Mouse (Mus musculus): Measurements from ENCODE around the gene Pea15a. TPM values are rescaled to one million over a fixed set of nuclear protein-coding genes. Genes with fewer than 3 reads are reported as not detected.

The Pea15a gene
- polyA plus RNA-seq, 1 experiment from 2014 or later = 398 TPM

DNA sequence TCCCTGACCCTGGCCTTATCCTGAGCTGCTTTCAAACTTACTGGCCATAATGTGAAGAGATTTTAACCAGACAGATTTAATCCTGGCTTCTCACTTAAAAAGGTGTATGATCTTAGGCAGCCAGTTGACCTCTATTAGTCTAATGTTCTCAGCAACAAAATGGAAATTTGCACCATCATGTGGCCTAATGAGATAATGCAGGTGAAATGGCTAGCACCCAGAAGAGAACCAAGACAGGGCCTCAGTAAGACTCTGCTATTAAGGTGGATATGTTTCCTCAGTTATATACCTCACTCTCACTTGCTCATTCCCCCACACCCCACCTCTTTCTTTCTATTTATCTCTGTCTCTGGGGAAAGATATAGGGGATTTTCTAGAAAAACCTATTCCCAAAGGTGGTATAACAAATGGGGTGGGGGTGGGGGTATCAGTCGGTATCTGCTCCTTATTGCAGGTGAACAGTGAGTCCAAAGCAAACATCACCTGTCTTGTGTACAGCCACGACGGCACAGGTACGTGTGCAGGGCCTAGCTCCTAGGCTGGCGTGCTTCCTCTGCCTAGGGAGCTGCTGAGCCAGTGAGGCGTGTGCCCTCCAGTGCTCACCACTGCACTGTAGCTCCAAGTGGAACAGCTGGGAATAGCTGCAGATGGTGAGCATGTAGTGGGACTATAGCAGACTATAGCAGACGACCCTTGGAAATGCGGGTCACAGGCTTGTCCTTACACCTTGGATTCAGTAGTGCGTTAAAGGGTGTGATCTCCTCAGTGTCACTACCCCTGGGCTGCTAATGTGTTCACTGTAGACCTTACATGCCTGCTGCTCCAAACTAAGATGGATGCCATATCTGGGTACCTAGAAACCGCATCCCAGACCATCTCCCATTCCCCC, 20.0 kb downstream of the Pea15a start:
- H3K9ac ChIP-seq (replicated peaks) = no peak overlapping the region
- no peak overlapping the region for H3K27ac ChIP-seq
- H3K36me3 ChIP-seq = peaks cover 67% of the 10 kb centered on the region
- 0 out of 2 replicates have a peak, but pooled peaks have one; percentile 34 for ATAC-seq
- H3K4me2 ChIP-seq (replicated peaks) = no peak overlapping the region
- H3K9me3 ChIP-seq = no peaks in the 10 kb centered on the region
- no peaks in the 10 kb centered on the region for H3K4me1 ChIP-seq (replicated peaks)
- no peak overlapping the region for H3K4me3 ChIP-seq (replicated peaks)
- H3K27me3 ChIP-seq = no peaks in the 10 kb centered on the region
- 93% methylated on average over 10 of the region's 10 CpGs for WGBS

DNA sequence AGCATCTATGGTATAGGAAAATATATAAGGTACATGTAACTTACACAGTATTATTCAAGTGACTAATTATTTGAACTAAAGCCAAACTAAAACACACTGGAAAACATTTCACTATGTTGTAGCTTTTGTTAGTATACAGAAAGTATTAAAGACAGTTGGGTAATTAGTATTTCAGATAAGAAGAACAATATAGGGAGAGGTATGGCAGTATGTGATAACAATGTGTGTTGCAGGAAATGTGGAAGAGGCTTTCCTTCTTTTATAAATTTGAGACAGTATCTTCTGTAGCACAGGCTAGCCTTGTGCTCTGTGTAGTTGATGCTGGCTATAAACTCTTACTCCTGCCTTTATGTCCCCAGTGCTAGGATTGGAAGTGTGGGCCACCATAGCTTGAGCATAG, 22.7 kb downstream of the Pea15a start:
- no peaks in the 10 kb centered on the region for H3K9me3 ChIP-seq
- ATAC-seq = no peak
- H3K4me1 ChIP-seq (replicated peaks) = no peaks in the 10 kb centered on the region
- no peak overlapping the region for H3K4me2 ChIP-seq (replicated peaks)
- peaks cover 64% of the 10 kb centered on the region for H3K36me3 ChIP-seq
- H3K27ac ChIP-seq = no peak overlapping the region
- no peak overlapping the region for H3K4me3 ChIP-seq (replicated peaks)
- no peak overlapping the region for H3K9ac ChIP-seq (replicated peaks)
- no peaks in the 10 kb centered on the region for H3K27me3 ChIP-seq

DNA sequence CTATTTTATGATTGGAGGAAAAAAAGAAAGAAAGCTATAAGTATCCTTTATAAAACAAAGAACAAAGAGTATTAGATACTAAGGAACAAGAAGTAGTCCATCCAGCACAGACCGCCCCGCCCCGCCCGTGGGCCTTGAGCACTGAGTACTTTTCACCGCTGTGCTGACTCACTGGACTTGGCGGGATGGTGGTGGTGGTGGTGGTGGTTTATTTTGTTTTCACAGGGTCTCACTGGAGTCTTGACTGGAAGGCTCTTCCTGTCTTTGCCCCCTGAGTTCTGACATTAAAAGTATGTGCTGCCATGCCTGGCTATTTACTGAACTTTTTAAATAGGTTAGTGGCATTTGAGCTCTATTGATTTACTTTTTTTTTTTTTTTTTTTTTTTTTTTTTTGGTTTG, 23.5 kb downstream of the Pea15a start:
- H3K4me1 ChIP-seq (replicated peaks) = no peaks in the 10 kb centered on the region
- no peak overlapping the region for H3K4me2 ChIP-seq (replicated peaks)
- H3K27me3 ChIP-seq = no peaks in the 10 kb centered on the region
- no peak overlapping the region for H3K27ac ChIP-seq
- no peak for ATAC-seq
- peaks cover 64% of the 10 kb centered on the region for H3K36me3 ChIP-seq
- 95% methylated on average over 6 of the region's 6 CpGs for WGBS
- H3K9ac ChIP-seq (replicated peaks) = no peak overlapping the region
- H3K4me3 ChIP-seq (replicated peaks) = no peak overlapping the region
- H3K9me3 ChIP-seq = no peaks in the 10 kb centered on the region

DNA sequence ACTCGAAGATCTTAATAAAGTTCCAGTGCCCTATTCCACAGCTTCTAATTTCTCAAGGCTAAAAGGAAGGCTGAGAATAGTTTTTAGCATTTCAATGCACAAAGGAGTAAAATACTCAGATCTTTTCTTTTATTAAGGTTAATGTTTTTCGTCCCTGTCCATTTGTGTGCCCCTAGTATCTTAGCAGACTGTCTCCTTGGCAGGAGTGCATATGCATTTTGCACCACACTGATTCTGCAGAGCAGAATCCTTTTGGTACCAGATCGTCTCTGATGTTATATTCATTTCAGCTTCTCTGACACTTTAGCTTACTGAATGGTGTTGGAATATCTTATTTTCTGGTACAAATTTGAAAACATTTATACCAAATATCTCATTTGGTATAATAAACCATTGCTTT, 24.8 kb downstream of the Pea15a start:
- no peak for ATAC-seq
- WGBS = 92% methylated on average over 3 of the region's 3 CpGs
- Histone ChIP-seq H3K9me3 (no peaks in the 10 kb centered on the region), H3K9ac (replicated peaks) (no peak overlapping the region), H3K4me2 (replicated peaks) (no peak overlapping the region), H3K4me1 (replicated peaks) (no peaks in the 10 kb centered on the region), H3K4me3 (replicated peaks) (no peak overlapping the region), H3K27ac (no peak overlapping the region), H3K36me3 (peaks cover 59% of the 10 kb centered on the region), H3K27me3 (no peaks in the 10 kb centered on the region)

DNA sequence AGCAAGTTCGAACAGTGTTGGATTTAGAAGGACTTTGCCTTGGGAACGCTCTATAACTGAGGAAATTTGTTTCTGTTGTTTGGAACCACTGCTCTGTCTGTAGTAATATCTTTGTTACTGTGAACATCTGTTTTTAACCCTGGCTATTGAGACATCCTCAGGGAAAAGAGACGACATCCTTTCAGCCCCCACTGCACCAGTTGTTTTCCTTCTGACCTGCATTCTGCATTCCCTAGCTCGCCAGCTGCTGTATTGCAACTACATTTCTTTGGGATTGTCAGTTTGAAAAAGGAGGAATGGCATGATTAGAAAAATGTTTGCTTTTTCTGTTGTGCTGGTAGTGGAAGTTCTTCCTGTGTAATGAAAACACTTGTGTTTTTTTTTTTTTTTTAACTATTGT, 25.7 kb downstream of the Pea15a start:
- no peak for ATAC-seq
- Histone ChIP-seq H3K4me1 (replicated peaks) (no peaks in the 10 kb centered on the region), H3K36me3 (peaks cover 54% of the 10 kb centered on the region), H3K4me3 (replicated peaks) (no peak overlapping the region), H3K9me3 (no peaks in the 10 kb centered on the region), H3K9ac (replicated peaks) (no peak overlapping the region), H3K27ac (no peak overlapping the region), H3K4me2 (replicated peaks) (no peak overlapping the region), H3K27me3 (no peaks in the 10 kb centered on the region)
- WGBS = 92% methylated on average over 4 of the region's 4 CpGs

DNA sequence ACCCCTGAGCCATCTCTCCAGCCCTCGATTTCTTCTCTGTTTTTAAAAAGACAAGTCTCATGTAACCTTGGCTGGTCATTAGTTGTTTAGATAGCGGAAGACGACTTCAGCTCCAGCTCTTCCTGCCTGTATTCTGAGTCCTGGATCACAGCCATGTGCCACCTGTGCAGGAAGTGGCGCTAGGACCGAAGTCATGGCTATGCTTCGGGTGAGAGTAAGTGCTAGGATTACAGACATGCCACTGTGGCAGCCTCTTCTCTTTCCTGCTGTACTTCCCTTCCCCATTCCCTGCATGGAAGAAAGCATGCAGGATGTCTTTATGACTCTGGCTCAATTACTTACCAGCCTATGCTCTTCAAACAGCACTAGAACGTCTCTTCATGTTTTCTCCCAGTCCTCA, 27.5 kb downstream of the Pea15a start:
- no peaks in the 10 kb centered on the region for H3K9me3 ChIP-seq
- peaks cover 64% of the 10 kb centered on the region for H3K36me3 ChIP-seq
- no peaks in the 10 kb centered on the region for H3K27me3 ChIP-seq
- ATAC-seq = no peak
- 91% methylated on average over 7 of the region's 7 CpGs for WGBS
- no peaks in the 10 kb centered on the region for H3K4me1 ChIP-seq (replicated peaks)
- H3K9ac ChIP-seq (replicated peaks) = no peak overlapping the region
- H3K27ac ChIP-seq = no peak overlapping the region
- H3K4me2 ChIP-seq (replicated peaks) = no peak overlapping the region
- H3K4me3 ChIP-seq (replicated peaks) = no peak overlapping the region

DNA sequence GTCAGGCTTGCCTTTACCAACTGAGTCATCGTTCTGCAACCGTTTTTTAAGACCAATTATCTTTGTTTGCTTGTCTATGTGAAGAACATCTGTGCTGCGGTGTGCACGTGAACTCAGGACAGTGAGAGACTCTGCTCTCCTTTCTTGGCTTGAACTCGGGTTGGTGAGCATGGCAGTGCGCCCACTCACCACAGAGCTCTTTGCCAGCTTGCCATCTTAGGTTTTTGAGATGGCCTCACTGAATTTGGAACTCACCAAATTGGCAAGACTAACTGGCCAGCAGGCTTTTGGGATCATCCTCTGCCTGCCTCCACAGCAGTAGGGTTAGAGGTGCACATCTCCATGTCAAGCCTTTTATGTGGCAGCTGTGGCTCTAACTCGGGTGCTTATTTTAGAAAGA, 28.8 kb downstream of the Pea15a start:
- no peak overlapping the region for H3K4me3 ChIP-seq (replicated peaks)
- H3K9me3 ChIP-seq = no peaks in the 10 kb centered on the region
- no peak overlapping the region for H3K4me2 ChIP-seq (replicated peaks)
- no peaks in the 10 kb centered on the region for H3K27me3 ChIP-seq
- 90% methylated on average over 7 of the region's 7 CpGs for WGBS
- no peaks in the 10 kb centered on the region for H3K4me1 ChIP-seq (replicated peaks)
- no peak for ATAC-seq
- peaks cover 74% of the 10 kb centered on the region for H3K36me3 ChIP-seq
- no peak overlapping the region for H3K27ac ChIP-seq
- H3K9ac ChIP-seq (replicated peaks) = no peak overlapping the region

DNA sequence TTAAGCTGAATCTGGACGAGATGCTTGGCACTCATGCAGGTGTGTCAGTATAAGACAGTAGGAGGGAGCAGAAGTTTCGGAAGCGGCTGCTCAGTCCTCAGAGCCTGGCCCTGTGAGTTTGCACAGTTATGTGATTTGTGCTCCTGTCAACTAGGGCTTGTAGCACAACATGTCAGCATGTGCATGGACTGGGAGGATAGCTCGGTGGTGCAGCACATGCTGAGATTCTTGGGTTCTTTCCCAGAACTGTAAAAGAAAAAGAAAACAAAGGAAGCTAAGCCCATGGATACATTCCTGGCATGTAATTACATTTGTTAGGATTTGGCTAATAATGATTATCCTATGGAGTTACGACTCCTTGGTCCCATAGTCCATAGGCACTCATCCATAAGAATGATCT, 33.4 kb downstream of the Pea15a start:
- Histone ChIP-seq H3K4me1 (replicated peaks) (no peaks in the 10 kb centered on the region), H3K4me3 (replicated peaks) (no peak overlapping the region), H3K27me3 (no peaks in the 10 kb centered on the region), H3K4me2 (replicated peaks) (no peak overlapping the region), H3K9ac (replicated peaks) (no peak overlapping the region), H3K36me3 (peaks cover 81% of the 10 kb centered on the region), H3K27ac (no peak overlapping the region), H3K9me3 (no peaks in the 10 kb centered on the region)
- 74% methylated on average over 5 of the region's 5 CpGs for WGBS
- no peak for ATAC-seq

DNA sequence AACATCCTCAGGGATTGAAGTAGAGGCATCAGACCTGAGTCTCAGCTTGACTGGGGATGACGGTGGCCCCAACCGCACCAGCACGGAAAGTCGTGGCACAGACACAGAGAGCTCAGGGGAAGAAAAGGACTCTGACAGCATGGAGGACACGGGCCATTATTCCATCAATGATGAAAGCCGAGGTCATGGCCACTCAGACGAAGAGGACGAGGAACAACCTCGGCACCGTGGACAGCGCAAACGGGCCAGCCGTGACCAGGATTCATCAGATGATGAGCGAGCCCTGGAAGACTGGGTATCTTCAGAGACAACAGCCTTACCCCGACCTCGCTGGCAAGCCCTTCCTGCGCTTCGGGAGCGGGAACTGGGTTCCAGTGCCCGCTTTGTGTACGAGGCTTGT, 34.2 kb downstream of the Pea15a start:
- no peak for ATAC-seq
- Histone ChIP-seq H3K9ac (replicated peaks) (no peak overlapping the region), H3K4me3 (replicated peaks) (no peak overlapping the region), H3K4me1 (replicated peaks) (no peaks in the 10 kb centered on the region), H3K36me3 (peaks cover 81% of the 10 kb centered on the region), H3K27ac (no peak overlapping the region), H3K9me3 (no peaks in the 10 kb centered on the region), H3K4me2 (replicated peaks) (no peak overlapping the region), H3K27me3 (no peaks in the 10 kb centered on the region)
- 91% methylated on average over 21 of the region's 21 CpGs for WGBS

DNA sequence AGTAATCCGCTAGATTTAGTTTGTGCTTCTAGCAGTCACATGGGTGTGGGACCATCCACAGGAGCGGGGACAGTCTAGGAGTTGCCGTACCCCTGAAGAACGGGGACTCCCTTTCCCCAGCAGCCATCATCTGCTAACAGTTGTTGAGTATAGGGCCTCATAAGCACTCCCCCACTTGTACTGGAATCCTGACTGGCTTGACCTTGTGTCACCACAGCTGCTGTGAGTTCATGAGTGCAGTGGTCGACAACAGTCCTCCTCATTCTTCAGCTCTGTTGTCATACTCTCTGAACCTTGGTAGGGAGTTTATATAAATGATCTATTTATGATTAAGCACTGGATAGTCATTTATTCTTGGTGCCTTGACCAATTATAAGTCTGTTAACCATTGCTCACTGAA, 36.8 kb downstream of the Pea15a start:
- Histone ChIP-seq H3K36me3 (peaks cover 83% of the 10 kb centered on the region), H3K4me1 (replicated peaks) (no peaks in the 10 kb centered on the region), H3K27me3 (no peaks in the 10 kb centered on the region), H3K4me3 (replicated peaks) (no peak overlapping the region), H3K4me2 (replicated peaks) (no peak overlapping the region), H3K9ac (replicated peaks) (no peak overlapping the region), H3K9me3 (no peaks in the 10 kb centered on the region), H3K27ac (no peak overlapping the region)
- ATAC-seq = no peak
- 97% methylated on average over 5 of the region's 5 CpGs for WGBS

DNA sequence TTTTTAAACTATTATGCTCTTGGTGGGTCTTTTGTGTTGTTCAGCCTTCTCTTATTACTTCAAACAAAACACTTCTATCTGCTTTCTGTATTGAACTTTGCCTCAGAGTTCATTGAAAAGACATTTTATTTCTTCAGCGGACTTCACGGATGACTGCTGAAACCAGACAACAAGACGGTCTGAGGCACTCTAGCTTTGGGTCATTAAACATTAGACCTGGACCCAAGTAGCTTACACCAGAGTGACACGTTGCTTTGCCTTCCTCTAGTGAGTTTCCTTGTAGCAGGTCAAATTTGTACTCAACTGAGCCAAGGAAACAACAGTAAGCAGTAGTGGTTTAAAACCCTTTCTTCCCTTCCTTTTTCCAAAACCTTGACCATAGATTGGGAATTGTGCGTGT, 38.7 kb downstream of the Pea15a start:
- H3K4me2 ChIP-seq (replicated peaks) = no peak overlapping the region
- no peaks in the 10 kb centered on the region for H3K9me3 ChIP-seq
- no peak overlapping the region for H3K27ac ChIP-seq
- peaks cover 10% of the 10 kb centered on the region for H3K4me1 ChIP-seq (replicated peaks)
- no peaks in the 10 kb centered on the region for H3K27me3 ChIP-seq
- H3K9ac ChIP-seq (replicated peaks) = no peak overlapping the region
- peaks cover 66% of the 10 kb centered on the region for H3K36me3 ChIP-seq
- WGBS = 76% methylated on average over 5 of the region's 5 CpGs
- no peak overlapping the region for H3K4me3 ChIP-seq (replicated peaks)
- no peak for ATAC-seq

DNA sequence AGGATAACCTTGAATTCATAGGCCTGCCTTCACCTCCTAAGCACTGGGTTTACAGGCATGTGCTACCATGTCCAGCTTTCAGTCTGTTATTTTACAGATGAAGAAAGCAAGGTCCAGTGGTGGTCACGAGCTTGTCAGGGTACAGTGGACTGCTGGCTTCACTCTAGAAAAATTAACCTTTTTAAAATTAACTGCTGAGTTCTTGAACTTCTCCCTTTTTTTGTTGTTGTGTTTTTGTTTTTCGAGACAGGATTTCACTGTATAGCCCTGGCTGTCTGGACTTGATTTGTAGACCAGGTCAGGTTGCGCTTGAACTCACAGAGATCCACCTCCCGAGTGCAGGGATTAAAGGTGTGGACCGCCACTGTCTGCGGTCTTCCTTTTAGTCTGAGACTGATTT, 43.6 kb downstream of the Pea15a start:
- Histone ChIP-seq H3K4me3 (replicated peaks) (no peak overlapping the region), H3K4me2 (replicated peaks) (no peak overlapping the region), H3K27ac (no peak overlapping the region), H3K27me3 (no peaks in the 10 kb centered on the region), H3K36me3 (peaks cover 26% of the 10 kb centered on the region), H3K4me1 (replicated peaks) (peaks cover 10% of the 10 kb centered on the region), H3K9ac (replicated peaks) (no peak overlapping the region), H3K9me3 (no peaks in the 10 kb centered on the region)
- WGBS = 88% methylated on average over 6 of the region's 6 CpGs
- ATAC-seq = no peak

DNA sequence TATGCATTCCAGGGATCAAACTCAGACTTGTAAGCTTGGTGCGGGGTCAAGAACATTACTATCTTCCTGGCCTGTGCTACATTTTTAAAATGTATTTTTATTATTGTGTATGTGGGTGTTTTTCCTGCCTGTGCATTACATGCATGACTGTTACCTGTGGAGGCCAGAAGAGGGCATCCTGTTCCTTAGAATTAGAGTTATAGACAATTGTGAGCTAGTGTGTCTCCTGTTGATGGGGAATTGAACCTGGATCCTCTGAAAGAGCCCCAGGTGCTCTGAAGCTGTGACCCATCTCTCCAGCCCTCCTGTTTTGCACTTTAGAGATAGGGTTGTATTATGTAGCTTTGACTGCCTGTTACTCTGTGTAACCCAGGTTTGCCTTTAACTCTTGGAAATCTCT, 44.6 kb downstream of the Pea15a start:
- Histone ChIP-seq H3K27me3 (no peaks in the 10 kb centered on the region), H3K9me3 (no peaks in the 10 kb centered on the region), H3K4me1 (replicated peaks) (peaks cover 10% of the 10 kb centered on the region), H3K36me3 (peaks cover 17% of the 10 kb centered on the region), H3K9ac (replicated peaks) (no peak overlapping the region), H3K27ac (no peak overlapping the region), H3K4me3 (replicated peaks) (no peak overlapping the region), H3K4me2 (replicated peaks) (no peak overlapping the region)
- peak; percentile 40; the same call in 1 of the 2 replicates for ATAC-seq
- 93% methylated on average over 1 of the region's 1 CpGs for WGBS

Measured in midbrain, embryonic 13.5 days (tissue).